Mouse (Mus musculus) embryonic facial prominence, embryonic 12.5 days (tissue): Measurements from ENCODE around the gene Ociad2. TPM values are rescaled to one million over a fixed set of nuclear protein-coding genes. Genes with fewer than 3 reads are reported as not detected.
"Not testable (repeated sequence)": the region's sequence is repeated elsewhere in the genome, so short reads cannot be mapped to it uniquely, and the experiment has no call there.

Experiments used
- ATAC-seq: fragments of 200-750 bp; cut with Nextera tagmentation; 2 replicates; pipeline ENCODE4 v1.8.0; 2017; ENCODE audit not compliant: insufficient number of reproducible peaks, insufficient read depth, low FRiP score, low TSS enrichment
- H3K27ac ChIP-seq: fragments of 300-500 bp; sonication (generic); 2 replicates; pipeline ENCODE4 v1.5.1; 2016; ENCODE audit warnings: mild to moderate bottlenecking
- H3K27me3 ChIP-seq: fragments of 300-500 bp; sonication (generic); 2 replicates; pipeline ENCODE4 v1.6.1; 2016; ENCODE audit warnings: mild to moderate bottlenecking, moderate library complexity
- H3K36me3 ChIP-seq: fragments of 300-500 bp; sonication (generic); 2 replicates; pipeline ENCODE4 v1.6.1; 2016; ENCODE audit warnings: mild to moderate bottlenecking
- H3K4me1 ChIP-seq: fragments of 300-500 bp; sonication (generic); 2 replicates; pipeline ENCODE4 v1.6.1; 2016
- H3K4me2 ChIP-seq: fragments of 300-500 bp; sonication (generic); replicated peaks from 2 replicates; pipeline ENCODE4 v1.6.1; 2016; ENCODE audit warnings: mild to moderate bottlenecking, moderate library complexity
- H3K4me3 ChIP-seq: fragments of 300-500 bp; sonication (generic); 2 replicates; pipeline ENCODE4 v1.5.1; 2016; ENCODE audit warnings: mild to moderate bottlenecking
- H3K9ac ChIP-seq: fragments of 300-500 bp; sonication (generic); 2 replicates; pipeline ENCODE4 v1.6.1; 2016; ENCODE audit warnings: mild to moderate bottlenecking, moderate library complexity
- H3K9me3 ChIP-seq: fragments of 300-500 bp; sonication (generic); 2 replicates; pipeline ENCODE4 v1.6.1; 2016; ENCODE audit warnings: mild to moderate bottlenecking, moderate library complexity
- WGBS: fragments of 180-500 bp; shearing (Covaris S2); methylation state at CpG from one replicate; pipeline ENCODE4 v1.1.7; 2016; 5-methylcytosine and 5-hydroxymethylcytosine counted together
- polyA plus RNA-seq: library from polyadenylated mRNA; unstranded; fragments of >200 nt; fragmentation: Nextera tagmentation; extraction: Ambion mirVana; gene quantifications from 2 replicates; pipeline ENCODE4 v1.2.1, GENCODE M21; 2016

Ociad2 gene
- polyA plus RNA-seq, 1 experiment from 2014 or later, result 13.6 TPM

GRCm38 (mm10) chr5:73323602-73324001 is 17.2 kb downstream of the Ociad2 start:
- Histone ChIP-seq H3K27me3 (no peaks in the 10 kb centered on the region), H3K4me2 (no peak overlapping the region), H3K9me3 (no peaks in the 10 kb centered on the region), H3K4me1 (no peaks in the 10 kb centered on the region), H3K9ac (no peak overlapping the region), H3K27ac (no peak overlapping the region), H3K36me3 (0 out of 2 replicates have a peak, but pooled peaks cover 4% of the 10 kb centered on the region), H3K4me3 (no peak overlapping the region)
- 76% methylated on average over 5 of the region's 5 CpGs for WGBS
- no peak for ATAC-seq

GRCm38 (mm10) chr5:73322684-73323083 is 18.1 kb downstream of the Ociad2 start:
- H3K4me1 ChIP-seq, H3K4me2 ChIP-seq, H3K9me3 ChIP-seq, ATAC-seq, H3K27ac ChIP-seq, H3K36me3 ChIP-seq, H3K4me3 ChIP-seq, H3K9ac ChIP-seq, H3K27me3 ChIP-seq: not testable (repeated sequence)
- 94% methylated on average over 1 of the region's 1 CpGs for WGBS

GRCm38 (mm10) chr5:73319306-73319705 is 21.5 kb downstream of the Ociad2 start:
- Histone ChIP-seq H3K4me3 (no peak overlapping the region), H3K27me3 (no peaks in the 10 kb centered on the region)

GRCm38 (mm10) chr5:73314654-73315053 is 26.2 kb downstream of the Ociad2 start:
- Histone ChIP-seq H3K27me3 (no peaks in the 10 kb centered on the region), H3K36me3 (peaks cover 65% of the 10 kb centered on the region)

More at GRCm38 (mm10) chr5:73319306-73319705, 21.5 kb downstream of the Ociad2 start:
- H3K27ac ChIP-seq, result no peak overlapping the region
- no peaks in the 10 kb centered on the region for H3K9me3 ChIP-seq
- 94% methylated on average over 5 of the region's 5 CpGs for WGBS
- H3K4me2 ChIP-seq, result no peak overlapping the region
- ATAC-seq, result no peak
- H3K4me1 ChIP-seq, result no peaks in the 10 kb centered on the region
- H3K9ac ChIP-seq, result no peak overlapping the region
- H3K36me3 ChIP-seq, result peaks cover 34% of the 10 kb centered on the region

GRCm38 (mm10) chr5:73313591-73313990 is 27.2 kb downstream of the Ociad2 start:
- 89% methylated on average over 10 of the region's 10 CpGs for WGBS
- H3K9me3 ChIP-seq, result no peaks in the 10 kb centered on the region
- no peak overlapping the region for H3K9ac ChIP-seq
- ATAC-seq, result no peak
- no peaks in the 10 kb centered on the region for H3K4me1 ChIP-seq
- no peaks in the 10 kb centered on the region for H3K27me3 ChIP-seq
- peaks cover 69% of the 10 kb centered on the region for H3K36me3 ChIP-seq
- H3K4me2 ChIP-seq, result no peak overlapping the region
- H3K4me3 ChIP-seq, result no peak overlapping the region
- no peak overlapping the region for H3K27ac ChIP-seq

More at GRCm38 (mm10) chr5:73314654-73315053, 26.2 kb downstream of the Ociad2 start:
- no peak overlapping the region for H3K4me2 ChIP-seq
- H3K27ac ChIP-seq, result no peak overlapping the region
- H3K9ac ChIP-seq, result no peak overlapping the region
- no peak overlapping the region for H3K4me3 ChIP-seq
- no peaks in the 10 kb centered on the region for H3K4me1 ChIP-seq
- WGBS, result 89% methylated on average over 2 of the region's 2 CpGs
- no peaks in the 10 kb centered on the region for H3K9me3 ChIP-seq
- no peak for ATAC-seq

GRCm38 (mm10) chr5:73311458-73311857 is 29.4 kb downstream of the Ociad2 start:
- Histone ChIP-seq H3K27me3 (no peaks in the 10 kb centered on the region), H3K4me2 (no peak overlapping the region), H3K4me3 (no peak overlapping the region), H3K4me1 (no peaks in the 10 kb centered on the region), H3K27ac (no peak overlapping the region), H3K9ac (no peak overlapping the region), H3K9me3 (no peaks in the 10 kb centered on the region), H3K36me3 (peaks cover 78% of the 10 kb centered on the region)
- no peak for ATAC-seq
- 91% methylated on average over 5 of the region's 5 CpGs for WGBS

- no peak overlapping the region for H3K27ac ChIP-seq
- no peak overlapping the region for H3K4me3 ChIP-seq
- no peaks in the 10 kb centered on the region for H3K4me1 ChIP-seq
- H3K36me3 ChIP-seq, result peaks cover 77% of the 10 kb centered on the region
- no peak overlapping the region for H3K9ac ChIP-seq
- H3K27me3 ChIP-seq, result no peaks in the 10 kb centered on the region
- WGBS, result 96% methylated on average over 1 of the region's 1 CpGs
- H3K4me2 ChIP-seq, result no peak overlapping the region
- H3K9me3 ChIP-seq, result no peaks in the 10 kb centered on the region
- ATAC-seq, result no peak
Measured at GRCm38 (mm10) chr5:73310401-73310800, 30.4 kb downstream of the Ociad2 start.

GRCm38 (mm10) chr5:73309496-73309895 is 31.3 kb downstream of the Ociad2 start:
- 87% methylated on average over 4 of the region's 4 CpGs for WGBS
- ATAC-seq, result no peak
- Histone ChIP-seq H3K27me3 (no peaks in the 10 kb centered on the region), H3K4me3 (no peak overlapping the region), H3K36me3 (peaks cover 72% of the 10 kb centered on the region), H3K9ac (no peak overlapping the region), H3K27ac (no peak overlapping the region), H3K4me1 (no peaks in the 10 kb centered on the region), H3K4me2 (no peak overlapping the region), H3K9me3 (no peaks in the 10 kb centered on the region)

GRCm38 (mm10) chr5:73307297-73307696 is 33.5 kb downstream of the Ociad2 start:
- Histone ChIP-seq H3K9me3 (no peaks in the 10 kb centered on the region), H3K27me3 (no peaks in the 10 kb centered on the region), H3K36me3 (peaks cover 66% of the 10 kb centered on the region), H3K4me1 (no peaks in the 10 kb centered on the region), H3K27ac (no peak overlapping the region), H3K4me2 (no peak overlapping the region), H3K4me3 (no peak overlapping the region), H3K9ac (no peak overlapping the region)
- WGBS, result 91% methylated on average over 3 of the region's 3 CpGs
- ATAC-seq, result no peak

- peaks cover 71% of the 10 kb centered on the region for H3K36me3 ChIP-seq
Measured at GRCm38 (mm10) chr5:73306486-73306885, 34.3 kb downstream of the Ociad2 start.

GRCm38 (mm10) chr5:73304507-73304906 is 36.3 kb downstream of the Ociad2 start:
- H3K9ac ChIP-seq, result no peak overlapping the region
- H3K27me3 ChIP-seq, result no peaks in the 10 kb centered on the region
- no peak overlapping the region for H3K27ac ChIP-seq
- no peak for ATAC-seq
- H3K4me1 ChIP-seq, result no peaks in the 10 kb centered on the region
- no peaks in the 10 kb centered on the region for H3K9me3 ChIP-seq
- no peak overlapping the region for H3K4me2 ChIP-seq
- WGBS, result 89% methylated on average over 12 of the region's 12 CpGs
- H3K4me3 ChIP-seq, result no peak overlapping the region
- peaks cover 74% of the 10 kb centered on the region for H3K36me3 ChIP-seq

More at GRCm38 (mm10) chr5:73306486-73306885, 34.3 kb downstream of the Ociad2 start:
- Histone ChIP-seq H3K4me2 (no peak overlapping the region), H3K4me1 (no peaks in the 10 kb centered on the region), H3K27me3 (no peaks in the 10 kb centered on the region), H3K9ac (no peak overlapping the region), H3K27ac (no peak overlapping the region), H3K4me3 (no peak overlapping the region), H3K9me3 (no peaks in the 10 kb centered on the region)
- WGBS, result 95% methylated on average over 6 of the region's 6 CpGs
- ATAC-seq, result no peak

GRCm38 (mm10) chr5:73301601-73302307 is 39.1 kb downstream of the Ociad2 start:
- Histone ChIP-seq H3K9me3 (no peaks in the 10 kb centered on the region), H3K4me3 (no peak overlapping the region), H3K27me3 (no peaks in the 10 kb centered on the region), H3K27ac (no peak overlapping the region), H3K4me1 (no peaks in the 10 kb centered on the region), H3K9ac (no peak overlapping the region), H3K4me2 (no peak overlapping the region), H3K36me3 (peaks cover 61% of the 10 kb centered on the region)
- 88% methylated on average over 7 of the region's 7 CpGs for WGBS
- no peak for ATAC-seq
